Mouse (Mus musculus) midbrain, embryonic 16.5 days (tissue): Measurements from ENCODE around the gene Fignl1. TPM values are rescaled to one million over a fixed set of nuclear protein-coding genes. Genes with fewer than 3 reads are reported as not detected.

Source experiments
- ATAC-seq: fragments of 200-750 bp; cut with Nextera tagmentation; 2 replicates; pipeline ENCODE4 v1.8.0; 2017; ENCODE audit warnings: moderate TSS enrichment
- H3K27ac ChIP-seq: fragments of 300-500 bp; sonication (generic); 2 replicates; pipeline ENCODE4 v1.5.1; 2014; ENCODE audit warnings: mild to moderate bottlenecking, low read length, mixed read lengths
- H3K27me3 ChIP-seq: fragments of 300-500 bp; sonication (generic); 2 replicates; pipeline ENCODE4 v1.6.1; 2014; ENCODE audit warnings: low read depth, low read length, mixed read lengths; ENCODE audit not compliant: control insufficient read depth, insufficient read depth
- H3K36me3 ChIP-seq: fragments of 300-500 bp; sonication (generic); 2 replicates; pipeline ENCODE4 v1.6.1; 2014; ENCODE audit warnings: mild to moderate bottlenecking, low read length, moderate library complexity, mixed read lengths; ENCODE audit not compliant: control insufficient read depth, insufficient read depth
- H3K4me1 ChIP-seq: fragments of 300-500 bp; sonication (generic); 2 replicates; pipeline ENCODE4 v1.6.1; 2014; ENCODE audit warnings: mild to moderate bottlenecking, low read length, mixed read lengths; ENCODE audit not compliant: control insufficient read depth, insufficient read depth
- H3K4me2 ChIP-seq: fragments of 300-500 bp; sonication (generic); 2 replicates; pipeline ENCODE4 v1.6.1; 2014; ENCODE audit warnings: mild to moderate bottlenecking, low read length, mixed read lengths
- H3K4me3 ChIP-seq: fragments of 300-500 bp; sonication (generic); 2 replicates; pipeline ENCODE4 v1.5.1; 2014; ENCODE audit warnings: low read depth, mild to moderate bottlenecking, low read length, moderate library complexity, mixed read lengths
- H3K9ac ChIP-seq: fragments of 300-500 bp; sonication (generic); 2 replicates; pipeline ENCODE4 v1.6.1; 2014; ENCODE audit warnings: low read depth, low read length, mixed read lengths
- H3K9me3 ChIP-seq: fragments of 300-500 bp; sonication (generic); replicated peaks from 2 replicates; pipeline ENCODE4 v1.6.1; 2014; ENCODE audit warnings: mild to moderate bottlenecking, low read length, mixed read lengths; ENCODE audit not compliant: control insufficient read depth, poor library complexity, severe bottlenecking
- WGBS: fragments of 180-500 bp; shearing (Covaris S2); extraction: QIAGEN DNeasy Blood & Tissue Kit; methylation state at CpG from one replicate; pipeline ENCODE4 v1.1.7; 2014; 5-methylcytosine and 5-hydroxymethylcytosine counted together
- polyA plus RNA-seq: library from polyadenylated mRNA; unstranded; fragments of >200 nt; fragmentation: Nextera tagmentation; extraction: Ambion mirVana; gene quantifications from 2 replicates; pipeline ENCODE4 v1.2.1, GENCODE M21; 2015

The Fignl1 gene
- polyA plus RNA-seq, 1 experiment from 2014 or later, result 7.1 TPM

DNA sequence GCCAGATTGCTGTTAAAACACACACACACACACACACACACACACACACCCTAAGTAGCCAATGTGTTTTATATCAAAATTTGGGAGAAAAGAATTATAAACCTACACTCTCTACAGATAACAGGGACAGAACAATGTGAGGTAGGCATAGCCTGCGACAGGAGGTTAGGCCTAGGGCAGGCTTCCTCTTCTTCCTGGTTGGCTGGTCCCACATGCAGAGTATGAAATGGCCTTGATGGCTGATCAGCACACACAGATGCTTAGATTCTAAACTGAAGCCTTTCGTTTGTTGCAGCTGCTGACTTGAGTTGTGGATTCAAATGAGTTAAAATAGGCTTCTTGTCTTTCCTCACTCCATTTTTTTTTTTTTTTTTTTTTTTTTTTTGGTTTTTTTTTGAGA, 31.0 kb downstream of the Fignl1 start:
- H3K27me3 ChIP-seq, result no peaks in the 10 kb centered on the region
- H3K27ac ChIP-seq, result no peak overlapping the region
- H3K4me2 ChIP-seq, result no peak overlapping the region
- H3K9ac ChIP-seq, result no peak overlapping the region
- ATAC-seq, result no peak
- no peaks in the 10 kb centered on the region for H3K4me1 ChIP-seq
- no peaks in the 10 kb centered on the region for H3K9me3 ChIP-seq
- no peaks in the 10 kb centered on the region for H3K36me3 ChIP-seq
- 90% methylated on average over 2 of the region's 2 CpGs for WGBS
- no peak overlapping the region for H3K4me3 ChIP-seq

- H3K27me3 ChIP-seq, result no peaks in the 10 kb centered on the region
- H3K4me2 ChIP-seq, result no peak overlapping the region
- no peak overlapping the region for H3K27ac ChIP-seq
- no peaks in the 10 kb centered on the region for H3K9me3 ChIP-seq
- no peaks in the 10 kb centered on the region for H3K36me3 ChIP-seq
- no peaks in the 10 kb centered on the region for H3K4me1 ChIP-seq
- WGBS, result 74% methylated on average over 3 of the region's 3 CpGs
- H3K4me3 ChIP-seq, result no peak overlapping the region
- H3K9ac ChIP-seq, result no peak overlapping the region
- ATAC-seq, result no peak
Measured at GRCm38 (mm10) chr11:11777246-11777645, 31.5 kb downstream of the Fignl1 start.

DNA sequence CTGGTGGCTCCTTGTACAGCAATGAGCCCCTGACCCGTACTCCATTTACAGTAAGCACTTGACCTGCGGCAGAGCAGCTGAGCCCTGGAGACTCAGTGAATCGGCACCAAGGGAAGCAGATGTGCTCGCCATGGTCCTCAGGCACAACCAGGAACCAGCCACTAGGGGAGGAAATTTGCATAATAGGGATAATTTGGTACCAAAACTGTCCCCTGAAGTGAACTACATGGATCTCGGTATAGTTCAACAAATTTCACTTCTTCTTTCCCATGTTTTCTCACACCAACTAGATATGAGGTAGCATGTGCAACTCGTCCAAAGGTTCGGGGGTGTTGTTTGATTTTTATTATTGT, 32.0 kb downstream of the Fignl1 start:
- Histone ChIP-seq H3K27ac (no peak overlapping the region), H3K4me2 (no peak overlapping the region), H3K9me3 (no peaks in the 10 kb centered on the region), H3K9ac (no peak overlapping the region), H3K27me3 (no peaks in the 10 kb centered on the region), H3K4me1 (no peaks in the 10 kb centered on the region), H3K36me3 (no peaks in the 10 kb centered on the region), H3K4me3 (no peak overlapping the region)
- WGBS, result 88% methylated on average over 7 of the region's 7 CpGs
- no peak for ATAC-seq

DNA sequence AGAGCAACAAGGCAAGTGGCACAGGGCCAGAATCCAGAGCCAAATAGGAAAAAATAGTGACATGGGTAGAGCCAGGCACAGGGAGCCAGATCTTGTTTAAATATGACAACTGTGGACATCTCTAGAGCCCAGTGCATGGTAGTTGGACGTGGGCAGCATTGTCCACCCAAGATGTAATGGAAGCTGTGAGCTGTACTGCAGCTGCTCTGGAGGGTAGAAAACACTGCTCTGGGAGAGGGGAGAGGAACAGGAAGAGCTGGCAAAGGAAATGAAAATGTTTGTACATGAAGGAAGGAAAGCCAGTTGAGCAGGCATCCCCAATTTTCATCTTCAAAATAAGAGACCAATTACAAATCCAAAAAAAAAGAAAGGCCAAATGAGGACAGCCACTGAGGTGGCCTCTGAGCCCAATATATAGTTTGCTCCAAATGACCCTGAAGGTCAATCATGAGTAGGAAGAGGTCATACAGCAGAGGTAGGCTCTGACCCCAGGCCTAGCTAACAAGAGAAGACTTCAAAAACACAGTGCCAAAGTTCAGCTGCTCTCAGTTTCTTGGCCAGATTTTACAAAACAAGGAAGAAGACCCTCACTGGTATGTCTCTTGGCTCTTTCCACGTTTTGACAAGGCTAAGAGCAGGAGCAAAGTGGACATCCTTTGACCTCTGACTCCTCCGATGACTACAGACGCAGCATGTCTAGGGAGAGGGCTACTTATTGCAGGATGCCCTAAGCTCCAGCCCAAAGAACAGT, 32.5 kb downstream of the Fignl1 start:
- Histone ChIP-seq H3K4me2 (no peak overlapping the region), H3K4me3 (no peak overlapping the region), H3K9ac (no peak overlapping the region), H3K4me1 (no peaks in the 10 kb centered on the region), H3K27ac (no peak overlapping the region), H3K36me3 (no peaks in the 10 kb centered on the region), H3K9me3 (no peaks in the 10 kb centered on the region), H3K27me3 (no peaks in the 10 kb centered on the region)
- 74% methylated on average over 4 of the region's 4 CpGs for WGBS
- no peak for ATAC-seq

DNA sequence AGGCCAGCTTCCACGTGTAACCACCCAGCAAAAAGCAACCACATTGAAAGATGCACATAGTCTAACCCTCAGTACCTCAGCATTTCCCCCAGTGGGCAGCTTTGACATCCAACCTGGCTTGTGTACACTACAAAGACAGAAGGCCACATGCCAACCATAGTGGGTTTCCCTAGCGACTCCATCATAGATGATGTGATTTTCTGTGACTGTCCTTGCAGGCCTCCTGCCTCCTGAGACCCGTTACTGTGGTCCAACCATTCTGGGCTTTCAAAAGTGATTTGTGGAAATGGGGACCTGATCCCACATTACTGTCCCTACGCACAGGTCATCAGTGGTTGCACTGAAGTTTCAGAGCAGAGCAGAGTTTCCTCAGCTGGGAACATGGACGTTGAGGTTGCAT, 33.9 kb downstream of the Fignl1 start:
- no peaks in the 10 kb centered on the region for H3K36me3 ChIP-seq
- H3K27me3 ChIP-seq, result no peaks in the 10 kb centered on the region
- ATAC-seq, result no peak
- no peaks in the 10 kb centered on the region for H3K4me1 ChIP-seq
- no peak overlapping the region for H3K27ac ChIP-seq
- H3K4me3 ChIP-seq, result no peak overlapping the region
- H3K9ac ChIP-seq, result no peak overlapping the region
- WGBS, result 93% methylated on average over 5 of the region's 5 CpGs
- no peaks in the 10 kb centered on the region for H3K9me3 ChIP-seq
- no peak overlapping the region for H3K4me2 ChIP-seq

DNA sequence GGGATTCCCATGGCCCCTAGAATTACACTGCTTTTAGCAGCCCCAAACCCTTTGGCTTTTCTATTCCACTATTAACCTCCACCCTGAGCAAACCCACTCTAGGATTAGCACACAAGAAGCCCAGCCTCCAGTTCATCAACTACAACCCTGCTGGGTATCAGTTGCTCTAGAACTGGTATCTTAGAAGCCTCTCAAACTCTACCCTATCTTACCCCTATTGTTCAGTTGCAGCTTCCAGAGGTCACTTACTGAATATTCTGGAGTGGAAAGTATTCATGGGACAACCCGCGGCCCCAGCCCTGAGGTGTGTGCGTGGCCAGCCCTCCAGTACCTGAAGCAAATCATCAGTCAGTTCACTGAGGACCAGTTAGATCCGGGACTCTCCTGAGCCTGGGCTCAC, 34.4 kb downstream of the Fignl1 start:
- 97% methylated on average over 4 of the region's 4 CpGs for WGBS
- no peaks in the 10 kb centered on the region for H3K4me1 ChIP-seq
- H3K27ac ChIP-seq, result no peak overlapping the region
- H3K4me2 ChIP-seq, result no peak overlapping the region
- H3K9ac ChIP-seq, result no peak overlapping the region
- ATAC-seq, result no peak
- H3K9me3 ChIP-seq, result no peaks in the 10 kb centered on the region
- no peaks in the 10 kb centered on the region for H3K27me3 ChIP-seq
- no peaks in the 10 kb centered on the region for H3K36me3 ChIP-seq
- H3K4me3 ChIP-seq, result no peak overlapping the region

DNA sequence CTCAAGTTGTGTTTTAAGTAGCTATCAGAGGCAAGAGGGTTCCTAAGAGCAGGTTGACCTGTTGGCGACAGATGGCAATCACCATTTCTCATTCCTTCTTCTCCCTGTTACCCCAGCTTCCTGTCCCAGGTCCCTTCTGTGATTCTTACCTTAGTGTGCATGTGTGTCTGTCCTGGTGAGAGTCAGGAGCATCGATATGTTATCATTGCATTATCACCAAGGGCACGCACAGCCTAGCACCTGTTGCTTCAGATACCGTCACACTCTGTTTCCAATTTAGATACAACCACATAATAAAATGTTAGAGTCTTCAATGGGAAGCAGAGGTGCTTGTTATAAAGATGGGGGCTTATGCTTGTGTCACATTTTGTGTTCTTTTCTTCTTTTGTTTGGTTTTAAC, 36.6 kb downstream of the Fignl1 start:
- H3K36me3 ChIP-seq, result no peaks in the 10 kb centered on the region
- no peak for ATAC-seq
- 94% methylated on average over 4 of the region's 4 CpGs for WGBS

GRCm38 (mm10) chr11:11770691-11771090, 38.1 kb downstream of the Fignl1 start:
- WGBS, result 89% methylated on average over 3 of the region's 3 CpGs
- Histone ChIP-seq H3K4me1 (no peaks in the 10 kb centered on the region), H3K27ac (no peak overlapping the region), H3K36me3 (no peaks in the 10 kb centered on the region), H3K27me3 (no peaks in the 10 kb centered on the region), H3K4me3 (no peak overlapping the region), H3K4me2 (no peak overlapping the region), H3K9me3 (no peaks in the 10 kb centered on the region), H3K9ac (no peak overlapping the region)
- no peak for ATAC-seq

More for the DNA sequence above, 36.6 kb downstream of the Fignl1 start:
- no peak overlapping the region for H3K27ac ChIP-seq
- no peak overlapping the region for H3K4me2 ChIP-seq
- H3K4me1 ChIP-seq, result no peaks in the 10 kb centered on the region
- no peak overlapping the region for H3K4me3 ChIP-seq
- H3K27me3 ChIP-seq, result no peaks in the 10 kb centered on the region
- H3K9ac ChIP-seq, result no peak overlapping the region
- H3K9me3 ChIP-seq, result no peaks in the 10 kb centered on the region

DNA sequence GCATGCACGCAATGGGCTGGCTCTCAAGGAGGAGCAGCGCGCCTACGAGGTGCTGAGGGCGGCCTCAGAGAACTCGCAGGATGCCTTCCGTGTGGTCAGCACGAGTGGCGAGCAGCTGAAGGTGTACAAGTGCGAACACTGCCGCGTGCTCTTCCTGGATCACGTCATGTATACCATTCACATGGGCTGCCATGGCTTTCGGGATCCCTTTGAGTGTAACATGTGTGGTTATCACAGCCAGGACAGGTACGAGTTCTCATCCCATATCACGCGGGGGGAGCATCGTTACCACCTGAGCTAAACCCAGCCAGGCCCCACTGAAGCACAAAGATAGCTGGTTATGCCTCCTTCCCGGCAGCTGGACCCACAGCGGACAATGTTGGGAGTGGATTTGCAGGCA, 39.5 kb downstream of the Fignl1 start:
- WGBS, result 92% methylated on average over 20 of the region's 20 CpGs
- H3K27me3 ChIP-seq, result no peaks in the 10 kb centered on the region
- H3K9me3 ChIP-seq, result no peaks in the 10 kb centered on the region
- H3K4me1 ChIP-seq, result no peaks in the 10 kb centered on the region
- H3K27ac ChIP-seq, result no peak overlapping the region
- no peak for ATAC-seq
- H3K4me2 ChIP-seq, result no peak overlapping the region
- H3K9ac ChIP-seq, result no peak overlapping the region
- no peak overlapping the region for H3K4me3 ChIP-seq
- no peaks in the 10 kb centered on the region for H3K36me3 ChIP-seq
